Mouse (Mus musculus) liver, adult 2 months (tissue): ENCODE data around the gene Rpl18.

Experiments used
- CTCF ChIP-seq: fragments of 200-500 bp; IDR thresholded peaks from 2 replicates; pipeline ENCODE4 v1.5.1; 2011; ENCODE audit warnings: low read depth, low read length, control low read depth
- POLR2A ChIP-seq: fragments of 200-500 bp; IDR thresholded peaks from 2 replicates; pipeline ENCODE4 v1.6.1; 2011; ENCODE audit warnings: low read length, control low read depth; ENCODE audit not compliant: insufficient read depth; ENCODE audit errors: extremely low read depth

DNA sequence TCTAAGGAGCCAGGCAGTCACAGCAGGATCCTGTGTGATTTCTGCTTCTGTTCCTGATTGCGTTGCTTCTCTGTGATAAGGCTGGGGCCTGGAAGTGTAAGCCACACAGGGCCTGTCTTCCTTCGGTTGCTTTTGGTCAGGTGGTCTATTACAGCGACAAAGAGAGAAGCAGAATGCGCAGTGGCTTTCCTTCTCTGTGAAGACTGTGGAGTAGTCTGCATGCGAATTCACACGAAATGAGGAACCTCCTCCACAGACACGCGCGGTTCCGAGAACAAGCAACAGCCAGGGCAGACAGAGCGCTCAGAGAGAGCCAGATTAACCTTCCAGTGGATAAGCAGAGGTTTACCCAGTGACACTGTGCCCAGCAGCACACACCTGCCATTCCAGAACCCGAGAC lies 26.1 kb downstream of the Rpl18 start:
- TF ChIP-seq POLR2A: no peak
- TF ChIP-seq CTCF: no peak
